Mouse (Mus musculus): ENCODE measurements around the gene Pcdh7.

- TF ChIP-seq CTCF (IDR thresholded peaks at IDR 0.05; ENCODE audit: low read depth, low read length) (no peak), GATA1 (IDR thresholded peaks at IDR 0.05; ENCODE audit: borderline replicate concordance, low read length) (no peak), TAL1 (conservative IDR thresholded peaks at IDR 0.05; ENCODE audit: low read depth, low read length) (no peak)
Observed at GRCm38 (mm10) chr5:58021331-58021730, 303.6 kb downstream of the Pcdh7 start.
